Mouse (Mus musculus): Measurements from ENCODE around the gene Trpv2.

DNA sequence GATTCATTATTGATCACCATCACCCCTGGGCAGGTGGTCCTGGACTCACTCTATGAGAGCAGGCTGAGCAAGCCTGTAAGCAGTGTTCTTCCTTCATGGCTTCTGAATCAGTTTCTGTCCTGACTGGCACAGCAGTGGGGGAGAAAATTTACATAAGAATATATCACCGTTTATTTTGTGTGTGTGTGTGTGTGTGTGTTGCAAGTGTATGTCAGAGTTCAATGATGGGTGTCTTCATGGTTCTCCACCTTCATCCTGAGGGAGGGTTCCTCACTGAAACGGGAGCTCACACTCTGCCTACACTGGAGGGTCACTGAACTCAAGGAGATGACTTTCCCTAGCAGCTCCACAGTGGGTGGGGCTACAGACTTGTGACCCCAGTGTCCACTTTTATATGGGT is 33.3 kb upstream of the Trpv2 start:
- no peak for TF ChIP-seq CTCF (IDR thresholded peaks at IDR 0.05; ENCODE audit: low read depth, low read length)
- TF ChIP-seq POLR2A (IDR thresholded peaks at IDR 0.05; ENCODE audit: borderline replicate concordance, low read depth, low read length): no peak

Measured in bone marrow macrophage, adult 2 months (primary cell).